Mouse (Mus musculus): Measurements from ENCODE around the gene Nfe2l3. TPM values are rescaled to one million over a fixed set of nuclear protein-coding genes. Genes with fewer than 3 reads are reported as not detected.
A peak's percentile ranks its signal among the peaks of the same experiment; 100 is the strongest.

Gene Nfe2l3
- total RNA-seq, 2 experiments from 2014 or later, result 2.8 to 3.0 TPM

DNA sequence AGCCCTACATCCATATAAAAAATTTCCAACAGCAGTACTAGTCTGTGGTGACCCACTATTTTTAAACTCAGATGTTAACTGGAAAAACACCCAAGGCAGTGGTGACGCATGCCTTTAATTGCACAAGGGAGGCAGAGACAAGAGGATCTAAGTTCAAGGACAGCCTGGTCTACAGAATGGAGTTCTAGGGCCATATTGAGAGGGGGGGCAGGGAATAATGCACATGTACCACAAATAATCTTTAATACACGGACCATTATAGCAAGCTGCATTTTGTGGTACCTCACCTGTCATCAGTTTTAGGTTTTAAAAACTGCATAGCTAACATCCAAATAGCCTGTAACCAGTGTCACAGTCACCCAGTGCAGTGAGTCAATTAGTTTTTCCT lies 26.4 kb downstream of the Nfe2l3 start:
- no peak for DNase-seq (ENCODE audit: low spot score in 2 of 2)
- Histone ChIP-seq H3K27ac (no peak overlapping the region), H3K4me3 (no peak overlapping the region)
- no peak for TF ChIP-seq CTCF (conservative IDR thresholded peaks at IDR 0.05)

- Histone ChIP-seq H3K4me3 (no peak overlapping the region), H3K27ac (no peak overlapping the region)
- no peak for TF ChIP-seq CTCF (conservative IDR thresholded peaks at IDR 0.05)
- no peak for DNase-seq (ENCODE audit: low spot score in 2 of 2)
Observed at GRCm38 (mm10) chr6:51459313-51460020, 27.0 kb downstream of the Nfe2l3 start.

- H3K27ac ChIP-seq, result no peak overlapping the region
- DNase-seq (ENCODE audit: low spot score in 2 of 2), result no peak
- no peak for TF ChIP-seq CTCF (conservative IDR thresholded peaks at IDR 0.05)
- no peak overlapping the region for H3K4me3 ChIP-seq
Observed at GRCm38 (mm10) chr6:51460021-51460360, 27.5 kb downstream of the Nfe2l3 start.

DNA sequence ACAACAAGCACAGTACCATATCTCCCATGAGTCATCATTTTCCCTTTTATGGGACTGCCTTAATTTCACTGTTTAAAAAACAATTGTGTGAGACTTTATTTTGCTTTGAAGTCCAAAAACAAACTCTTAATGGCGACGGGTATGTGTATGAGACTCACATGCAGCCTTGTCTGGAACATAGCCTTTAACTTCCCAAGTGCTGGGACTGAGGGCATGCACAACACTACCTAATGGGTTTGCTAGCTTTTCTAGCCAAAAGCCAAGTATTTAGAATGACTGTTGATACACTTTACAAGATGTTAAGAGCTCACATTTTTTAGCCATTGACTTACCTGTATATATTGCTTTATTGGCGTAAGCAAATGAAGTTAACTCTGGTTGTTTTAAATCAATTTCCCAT lies 27.9 kb downstream of the Nfe2l3 start:
- DNase-seq (ENCODE audit: low spot score in 2 of 2), result no peak
- TF ChIP-seq CTCF (conservative IDR thresholded peaks at IDR 0.05), result no peak
- Histone ChIP-seq H3K27ac (no peak overlapping the region), H3K4me3 (no peak overlapping the region)

GRCm38 (mm10) chr6:51467649-51468048 lies 35.2 kb downstream of the Nfe2l3 start:
- peak overlapping the region; percentile 98 for H3K4me3 ChIP-seq
- H3K27ac ChIP-seq, result peak overlapping the region; percentile 99; the same call in 1 of the 2 replicates
- peak; percentile 79 for TF ChIP-seq CTCF (conservative IDR thresholded peaks at IDR 0.05)
- no peak for DNase-seq (ENCODE audit: low spot score in 2 of 2)

DNA sequence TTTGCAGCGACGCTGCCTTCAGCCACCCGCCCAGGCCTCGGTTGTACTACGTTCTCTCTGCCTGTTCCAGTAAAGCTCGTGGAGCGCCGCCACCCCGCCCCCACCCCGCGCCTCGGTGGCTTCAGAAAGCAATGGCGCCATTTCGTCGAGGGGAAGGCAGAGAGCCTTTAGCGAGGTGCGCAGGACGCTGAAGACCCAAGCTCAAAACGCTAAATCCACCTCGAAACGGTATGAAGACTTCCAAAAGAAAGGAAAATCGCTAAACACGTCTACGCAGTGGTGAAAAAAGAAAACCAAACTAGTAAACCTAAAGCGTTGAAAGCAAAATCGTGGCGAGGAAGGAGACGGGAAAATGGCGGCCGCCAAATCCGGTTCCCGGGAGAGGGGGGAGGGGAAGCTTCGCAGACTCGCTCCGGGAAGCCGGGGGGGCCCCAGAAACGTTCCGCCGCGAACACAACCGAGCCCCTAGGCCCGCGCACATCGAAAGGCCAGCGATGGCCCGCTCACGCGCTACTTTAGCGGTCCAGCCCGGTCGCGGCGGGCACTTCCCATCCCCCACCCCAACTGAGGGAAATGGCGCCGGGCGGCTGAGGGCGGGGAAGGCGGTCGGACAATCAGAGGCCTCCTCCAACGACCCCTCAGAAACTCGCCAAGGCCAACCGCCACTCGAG lies 36.6 kb downstream of the Nfe2l3 start:
- Histone ChIP-seq H3K27ac (peak overlapping the region; percentile 99), H3K4me3 (peak overlapping the region; percentile 98)
- TF ChIP-seq CTCF (conservative IDR thresholded peaks at IDR 0.05), result no peak
- peak; percentile 37 to 70 for DNase-seq (ENCODE audit: low spot score in 2 of 2)

- peak within 1 kb of the TSS; percentile 98 for H3K4me3 ChIP-seq
- DNase-seq (ENCODE audit: low spot score in 2 of 2), result peak; percentile 96 to 98
- TF ChIP-seq CTCF (conservative IDR thresholded peaks at IDR 0.05), result no peak
- H3K27ac ChIP-seq, result peak within 1 kb of the TSS; percentile 99
Observed at GRCm38 (mm10) chr6:51469715-51470310, 37.3 kb downstream of the Nfe2l3 start, which contains the start of gene Hnrnpa2b1. Gene Hnrnpa2b1, minus strand, starts transcription at chr6:51469894.

GRCm38 (mm10) chr6:51470311-51471178 lies 38.1 kb downstream of the Nfe2l3 start, which contains the start of gene Cbx3:
Gene Cbx3, plus strand, starts transcription at chr6:51470360.
- peak within 1 kb of the TSS; percentile 99 for H3K27ac ChIP-seq
- peak within 1 kb of the TSS; percentile 98 for H3K4me3 ChIP-seq
- DNase-seq (ENCODE audit: low spot score in 2 of 2), result peak; percentile 74 to 83
- no peak for TF ChIP-seq CTCF (conservative IDR thresholded peaks at IDR 0.05)

DNA sequence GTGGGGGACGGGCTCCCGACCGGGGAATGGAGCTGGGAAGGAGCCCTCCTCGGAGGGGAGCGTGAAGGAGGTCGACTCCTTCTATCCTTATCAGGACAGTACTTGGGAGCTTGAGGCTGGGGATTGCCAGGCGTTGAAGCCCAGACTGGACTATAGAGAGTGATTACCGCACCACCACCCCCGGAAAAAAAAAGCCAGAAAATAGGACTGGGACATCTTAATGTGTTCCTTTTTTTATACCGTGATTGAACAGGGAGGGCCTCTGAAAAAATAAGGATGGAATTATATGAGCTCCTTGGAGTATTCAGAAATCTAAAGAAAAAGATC lies 38.7 kb downstream of the Nfe2l3 start:
- no peak for TF ChIP-seq CTCF (conservative IDR thresholded peaks at IDR 0.05)
- H3K27ac ChIP-seq, result peak overlapping the region; percentile 99
- DNase-seq (ENCODE audit: low spot score in 2 of 2), result no peak
- H3K4me3 ChIP-seq, result peak overlapping the region; percentile 98

- peak overlapping the region; percentile 99 for H3K27ac ChIP-seq
- no peak for DNase-seq (ENCODE audit: low spot score in 2 of 2)
- no peak for TF ChIP-seq CTCF (conservative IDR thresholded peaks at IDR 0.05)
- peak overlapping the region; percentile 98 for H3K4me3 ChIP-seq
Observed at GRCm38 (mm10) chr6:51471782-51472181, 39.3 kb downstream of the Nfe2l3 start.

GRCm38 (mm10) chr6:51472213-51472612 lies 39.7 kb downstream of the Nfe2l3 start:
- Histone ChIP-seq H3K27ac (peak overlapping the region; percentile 99; the same call in 1 of the 2 replicates), H3K4me3 (peak overlapping the region; percentile 98; the same call in 1 of the 2 replicates)
- no peak for DNase-seq (ENCODE audit: low spot score in 2 of 2)
- TF ChIP-seq CTCF (conservative IDR thresholded peaks at IDR 0.05), result no peak

GRCm38 (mm10) chr6:51479136-51479731 lies 46.8 kb downstream of the Nfe2l3 start:
- Histone ChIP-seq H3K4me3 (no peak overlapping the region), H3K27ac (no peak overlapping the region)
- TF ChIP-seq CTCF (conservative IDR thresholded peaks at IDR 0.05), result no peak
- DNase-seq (ENCODE audit: low spot score in 2 of 2), result no peak

Data from layer of hippocampus, adult 2 months (tissue).